Mouse (Mus musculus) B cell, adult 2 months (primary cell): ENCODE measurements around the gene Gtf2i.

Source experiments
- DNase-seq, 2 experiments: peaks; one replicate each; pipeline ENCODE4 v3.0.0; 2022

Gtf2i gene

DNA sequence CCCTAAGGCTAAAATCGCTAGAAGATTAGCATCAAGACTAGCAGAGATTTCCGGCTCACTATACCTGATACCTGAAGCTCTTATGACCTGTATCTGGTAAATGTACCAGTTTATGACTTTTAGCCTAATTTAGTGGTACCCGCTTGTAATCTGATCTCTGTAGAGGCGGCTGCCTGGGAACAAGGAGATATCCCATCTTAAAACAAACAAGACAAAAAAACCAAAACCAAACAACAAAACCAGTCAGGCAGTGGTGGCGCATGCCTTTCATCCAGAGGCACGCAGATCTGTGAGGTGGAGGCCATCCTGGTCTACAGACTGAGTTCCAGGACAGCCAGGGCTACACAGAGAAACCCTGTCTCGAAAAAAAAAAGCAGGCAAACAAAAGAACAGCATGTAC is 7.1 kb upstream of the Gtf2i start:
- no peak for DNase-seq

DNA sequence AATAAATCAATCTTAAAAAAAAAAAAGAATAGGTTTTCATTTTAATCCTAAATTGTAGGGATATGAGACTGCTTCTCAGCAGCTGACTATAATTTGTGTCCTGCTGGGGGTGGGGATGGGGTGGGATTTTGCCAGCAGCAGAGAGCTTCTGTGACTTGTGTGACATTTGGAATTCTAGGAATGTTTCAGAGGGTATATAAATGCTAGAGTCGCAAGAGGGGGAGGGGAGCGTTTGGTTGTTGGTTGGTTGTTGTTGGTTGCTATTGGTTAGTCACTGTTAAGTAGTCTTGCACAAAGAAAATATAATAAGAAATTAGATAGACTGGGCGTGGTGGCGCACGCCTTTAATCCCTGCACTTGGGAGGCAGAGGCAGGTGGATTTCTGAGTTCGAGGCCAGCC is 4.3 kb upstream of the Gtf2i start:
- no peak for DNase-seq

DNA sequence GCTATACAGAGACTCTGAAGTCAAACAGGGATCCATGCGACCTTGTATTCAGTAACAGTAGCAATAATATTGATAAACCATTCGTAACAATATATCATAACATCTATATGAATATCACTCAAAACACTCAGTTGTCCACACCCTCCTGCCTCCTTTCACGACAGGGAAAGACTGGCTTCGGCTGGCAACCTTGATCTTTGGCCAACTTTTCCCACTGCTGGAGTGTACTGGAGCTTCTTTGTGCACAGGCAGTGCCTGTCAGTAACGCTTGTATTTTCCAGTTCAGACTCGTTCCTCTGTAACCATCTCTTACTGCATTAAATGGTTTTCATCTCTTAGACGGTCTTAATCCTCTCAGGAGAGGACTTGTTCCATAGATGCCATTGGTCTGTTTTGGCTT is 2.2 kb upstream of the Gtf2i start:
- DNase-seq, result no peak

DNA sequence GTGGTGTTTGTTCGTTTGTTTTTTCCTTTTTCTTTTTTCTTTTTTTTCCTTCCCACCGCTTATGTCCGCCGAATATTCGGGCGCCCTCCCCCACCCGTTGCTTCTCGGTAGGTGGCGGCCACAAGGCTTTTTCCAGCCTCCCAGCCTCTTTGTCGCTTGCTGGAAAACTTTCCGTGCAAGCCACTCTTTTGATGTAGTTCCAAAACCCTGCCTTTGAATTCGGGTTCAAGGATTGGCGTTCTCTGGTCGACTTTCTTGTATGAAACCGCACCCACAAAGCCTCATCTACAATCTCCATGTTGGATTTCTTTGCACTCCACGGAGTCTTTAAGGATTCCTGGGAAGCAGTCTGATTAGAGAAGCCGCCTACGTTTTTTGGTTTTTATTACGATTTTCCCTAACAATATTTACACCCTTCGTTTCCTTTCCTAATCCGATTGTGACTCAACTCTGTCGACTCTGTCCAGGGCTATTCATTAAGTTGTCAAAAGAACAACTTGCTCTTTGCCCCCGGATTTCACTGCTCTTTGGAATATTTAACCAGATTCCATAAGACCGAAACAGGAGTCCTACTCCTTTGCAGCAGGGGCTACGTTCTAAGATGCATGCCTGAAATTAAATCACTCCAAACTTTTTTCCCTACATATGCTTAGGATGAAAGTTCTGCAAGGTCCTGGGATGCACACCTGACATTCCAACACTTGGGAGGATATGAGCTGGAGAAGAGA is 1.2 kb upstream of the Gtf2i start:
- no peak for DNase-seq

DNA sequence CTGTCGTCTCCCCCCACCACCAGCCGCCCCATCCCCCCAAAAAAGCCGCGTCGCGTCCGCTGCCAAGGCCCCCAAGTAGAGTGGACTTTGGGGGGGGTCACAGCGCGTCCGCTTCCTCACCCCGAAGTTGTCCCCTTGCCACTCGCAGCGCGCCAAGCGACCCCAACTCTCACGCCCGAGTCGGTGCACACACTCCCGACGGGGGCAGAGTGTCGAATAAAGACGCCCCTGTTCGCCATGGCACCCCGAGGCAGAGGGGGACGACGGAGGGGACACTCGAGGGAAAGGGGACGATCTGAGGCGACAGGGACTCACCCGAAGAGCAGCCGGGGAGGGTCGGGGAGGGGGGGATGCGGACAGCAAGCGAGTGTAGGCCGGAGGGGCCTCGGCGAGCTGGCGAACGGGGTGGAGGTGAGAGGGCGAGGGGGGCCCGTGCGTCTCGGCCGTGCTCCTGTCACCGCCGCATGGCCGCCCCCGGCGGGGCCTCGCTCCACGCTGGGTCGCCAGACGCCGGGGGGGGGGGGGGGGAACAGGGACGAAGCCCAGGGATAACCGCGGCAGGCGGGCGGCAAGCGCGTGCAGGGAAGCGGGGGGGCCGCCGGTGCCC is 389 bp downstream of the Gtf2i start:
- no peak for DNase-seq

DNA sequence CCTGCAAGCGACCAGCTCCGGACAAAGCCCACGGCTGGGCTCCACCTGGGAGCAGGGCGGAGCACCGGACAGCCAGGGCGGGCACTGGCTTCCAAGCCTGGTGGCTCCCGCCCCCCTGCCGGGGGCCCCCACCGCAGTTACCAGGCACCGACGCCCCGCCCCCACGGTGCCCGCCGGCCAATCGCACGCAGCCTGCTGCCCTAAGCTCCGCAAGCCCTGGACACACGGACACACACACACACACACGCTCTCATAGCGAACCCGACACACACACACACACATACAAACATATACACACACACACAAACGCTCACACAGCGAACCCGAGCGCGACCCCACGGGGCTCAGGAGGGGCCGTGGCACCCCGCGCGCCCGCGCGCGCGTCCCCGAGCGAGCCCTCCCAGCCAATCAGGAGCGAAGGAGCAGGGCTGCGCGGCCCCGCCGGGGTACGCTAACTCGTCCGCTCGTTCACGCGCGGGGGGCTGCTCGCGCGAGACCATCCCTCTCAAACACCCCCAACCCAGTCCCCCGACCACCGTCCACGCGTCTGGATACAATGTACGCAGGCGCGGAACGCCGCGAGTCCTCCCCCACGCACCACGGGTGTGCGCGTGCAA is 1.0 kb downstream of the Gtf2i start:
- DNase-seq, result peak; percentile 81 to 86

DNA sequence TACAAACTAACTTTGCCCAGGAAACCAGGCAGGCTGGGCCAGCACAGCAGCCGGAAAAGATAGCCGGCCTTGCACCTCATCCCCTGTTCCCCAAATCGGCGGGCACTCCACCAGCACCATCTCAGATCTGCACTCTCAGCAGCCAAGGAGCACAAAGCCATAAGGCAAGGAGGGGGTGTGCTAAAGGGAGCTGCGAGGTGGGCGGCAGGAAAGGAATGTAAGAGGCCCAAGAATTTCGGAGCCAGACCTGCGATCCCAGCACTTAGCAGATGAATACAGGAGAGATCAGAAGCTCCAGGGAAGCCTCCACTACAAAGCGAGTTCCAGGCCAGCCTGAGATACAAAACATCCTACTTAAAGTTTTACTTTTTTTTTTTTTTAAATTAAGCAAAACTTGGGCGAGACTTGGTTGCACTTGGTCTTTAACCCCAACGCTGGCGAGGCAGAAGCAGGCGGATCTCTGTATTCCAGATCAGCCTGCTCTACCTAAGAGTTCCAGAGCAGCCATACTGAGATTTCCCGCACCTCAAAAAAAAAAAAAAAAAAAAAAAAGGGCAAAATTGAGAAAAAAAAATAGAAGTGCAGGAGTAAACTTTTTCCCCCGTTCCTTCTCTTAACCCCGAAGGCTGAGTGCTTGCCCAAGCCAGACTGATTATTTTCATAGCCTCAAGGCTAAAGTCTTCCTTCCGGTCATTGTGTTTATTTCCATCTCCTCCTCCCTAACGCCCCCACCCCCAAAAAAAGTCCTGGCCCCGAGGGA is 1.7 kb downstream of the Gtf2i start:
- DNase-seq, result peak; percentile 7 to 9

DNA sequence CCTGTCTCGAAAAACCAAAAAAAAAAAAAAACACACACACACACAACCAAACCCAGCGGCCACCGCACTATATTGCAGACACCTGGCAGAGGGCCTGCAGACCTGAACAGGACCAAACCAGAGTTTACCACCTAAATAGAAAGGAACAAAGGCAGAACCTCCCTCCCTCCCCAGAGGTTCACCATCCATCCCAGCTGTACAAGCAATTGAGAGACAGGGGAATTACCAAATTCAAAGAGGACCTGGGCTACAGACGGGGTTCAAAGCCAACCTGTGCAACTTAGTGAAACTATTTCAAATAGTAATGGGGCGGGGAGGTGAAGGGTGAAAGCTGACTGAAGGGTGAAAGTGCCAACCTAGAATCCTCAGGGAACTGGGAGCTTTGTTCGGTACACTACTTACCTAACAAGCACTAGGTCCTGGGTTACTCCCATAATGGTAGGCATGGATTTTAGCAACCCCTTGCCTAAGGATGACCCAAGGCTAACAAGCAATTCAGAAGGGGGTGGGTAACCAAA is 2.6 kb downstream of the Gtf2i start:
- no peak for DNase-seq

DNA sequence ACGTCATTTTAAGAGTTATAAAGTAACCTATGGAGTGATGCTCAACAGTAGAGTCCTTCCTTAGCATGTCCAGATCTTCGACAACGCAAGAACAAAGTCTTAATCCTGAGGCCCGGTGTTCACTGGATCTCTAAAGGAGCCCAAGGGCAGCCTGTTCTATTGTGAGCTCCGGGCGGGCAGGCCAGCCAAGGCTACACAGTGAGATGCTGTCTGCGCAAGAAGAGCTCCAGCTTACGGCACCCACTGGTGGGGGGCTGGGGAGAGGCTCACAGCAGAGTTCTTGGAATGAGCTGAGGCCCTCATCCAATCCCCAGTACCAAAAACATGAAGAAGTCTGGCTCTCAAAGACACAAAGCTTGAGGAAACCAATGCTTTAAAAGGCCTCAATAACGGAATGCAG is 4.4 kb downstream of the Gtf2i start:
- DNase-seq, result no peak

DNA sequence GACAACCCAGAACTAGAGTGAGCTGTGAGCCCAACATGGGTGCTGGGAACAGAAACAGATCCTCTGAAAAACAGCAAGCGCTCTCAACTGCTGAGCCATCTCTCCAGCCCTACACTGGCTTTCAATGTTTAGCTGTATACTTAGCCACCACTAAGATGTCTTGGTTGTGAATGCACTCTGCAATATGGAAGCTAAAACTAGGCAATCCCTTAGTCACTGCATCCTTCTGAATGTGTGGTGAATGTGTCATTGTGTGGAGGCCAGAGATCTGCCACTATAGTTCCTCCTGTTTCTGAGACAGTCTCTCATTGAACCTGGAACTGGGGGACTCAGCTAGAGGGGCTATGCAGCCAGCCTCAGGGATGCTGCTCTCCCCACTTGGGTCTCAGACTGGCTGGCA is 5.2 kb downstream of the Gtf2i start:
- no peak for DNase-seq

DNA sequence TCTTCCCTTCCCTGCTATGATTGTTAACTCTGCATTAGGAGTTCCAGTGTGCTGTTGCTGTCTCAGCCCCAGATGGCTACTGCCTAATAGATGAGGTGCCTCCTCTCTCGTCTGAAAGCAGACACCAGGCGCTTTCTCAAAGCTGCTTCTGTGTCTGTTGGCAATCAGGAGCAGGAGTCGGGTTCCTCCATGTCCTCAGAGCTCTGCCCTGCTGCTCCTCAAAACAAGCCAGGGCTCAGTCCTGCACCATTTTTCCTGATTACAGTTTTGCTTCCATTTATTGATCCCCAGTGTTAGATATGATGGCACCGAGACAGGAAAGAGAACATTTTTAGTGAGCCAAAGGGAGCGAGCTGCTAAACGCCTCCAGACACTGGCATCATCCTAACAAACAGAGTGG is 9.9 kb downstream of the Gtf2i start:
- no peak for DNase-seq

DNA sequence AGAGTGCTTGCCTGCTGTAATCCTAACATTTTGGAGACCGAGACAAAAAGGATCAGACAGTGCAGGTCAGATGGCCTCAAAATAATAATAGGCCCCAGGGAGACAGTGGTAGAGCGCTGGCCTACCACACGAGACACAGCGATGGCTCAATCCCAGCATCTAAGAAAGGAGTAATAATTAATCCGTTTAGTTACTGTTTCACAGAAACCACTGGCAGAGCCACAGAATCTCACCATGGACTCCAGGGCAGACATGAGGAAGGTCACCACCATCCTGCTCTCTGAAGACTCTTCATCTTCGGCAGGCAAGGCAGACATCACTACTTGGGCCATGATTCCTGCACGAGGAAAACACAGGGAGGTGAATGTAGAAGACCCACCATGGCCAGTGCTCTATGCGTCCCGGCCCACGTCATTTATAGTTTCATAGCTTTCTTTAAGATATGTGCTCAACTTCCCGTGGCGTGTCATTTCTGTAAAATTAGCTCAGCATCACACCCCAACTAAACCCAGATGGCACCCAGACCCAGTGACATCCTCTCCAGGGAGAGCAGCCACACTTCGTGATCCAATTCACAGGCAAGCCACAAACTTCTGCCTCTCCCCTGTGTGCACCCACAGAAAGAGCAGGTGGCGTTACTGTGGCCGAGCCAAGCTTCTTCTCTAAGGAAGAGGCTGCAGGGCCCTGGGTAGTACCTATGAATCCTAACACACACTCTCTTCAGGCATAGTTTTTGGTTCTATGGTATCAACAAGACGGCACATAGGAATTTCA is 19.1 kb downstream of the Gtf2i start:
- no peak for DNase-seq

DNA sequence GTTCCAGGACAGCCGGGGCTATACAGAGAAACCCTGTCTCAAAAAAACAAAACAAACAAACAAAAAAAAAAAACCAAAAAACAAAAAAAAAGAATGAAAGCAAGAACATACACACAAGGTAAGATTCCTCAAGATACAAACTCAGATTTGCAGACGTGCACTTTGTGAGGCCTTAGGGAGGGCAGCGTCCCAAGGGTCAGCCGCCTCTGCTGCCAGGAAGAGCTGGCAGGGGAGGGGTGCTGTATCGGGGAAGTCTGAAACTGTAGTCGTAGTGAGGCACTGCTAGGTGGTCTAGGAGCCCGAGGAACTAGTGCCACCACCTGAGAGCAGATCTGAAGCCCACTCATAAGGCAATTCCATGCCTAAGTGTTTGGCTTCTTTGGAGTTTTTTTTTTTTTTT is 20.0 kb downstream of the Gtf2i start:
- DNase-seq, result no peak

DNA sequence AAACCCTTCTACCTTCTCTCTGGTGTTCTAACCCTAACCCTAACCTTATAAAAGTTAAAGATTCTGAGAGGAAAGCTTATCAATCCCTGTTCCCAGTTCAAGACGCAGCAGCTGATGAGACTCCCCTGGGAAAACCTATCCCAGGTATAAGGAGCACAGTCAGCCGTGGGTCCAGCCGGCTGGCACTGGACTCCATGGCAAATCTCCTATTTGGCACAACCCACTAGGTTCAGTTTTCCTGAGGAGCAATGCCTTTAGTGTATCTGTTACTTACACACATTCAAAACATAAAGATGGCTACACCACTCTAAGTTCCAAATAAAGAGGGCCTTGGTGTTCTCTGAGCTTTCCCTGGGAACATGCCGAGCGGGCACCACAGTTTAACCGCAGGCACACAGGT is 23.5 kb downstream of the Gtf2i start:
- no peak for DNase-seq

DNA sequence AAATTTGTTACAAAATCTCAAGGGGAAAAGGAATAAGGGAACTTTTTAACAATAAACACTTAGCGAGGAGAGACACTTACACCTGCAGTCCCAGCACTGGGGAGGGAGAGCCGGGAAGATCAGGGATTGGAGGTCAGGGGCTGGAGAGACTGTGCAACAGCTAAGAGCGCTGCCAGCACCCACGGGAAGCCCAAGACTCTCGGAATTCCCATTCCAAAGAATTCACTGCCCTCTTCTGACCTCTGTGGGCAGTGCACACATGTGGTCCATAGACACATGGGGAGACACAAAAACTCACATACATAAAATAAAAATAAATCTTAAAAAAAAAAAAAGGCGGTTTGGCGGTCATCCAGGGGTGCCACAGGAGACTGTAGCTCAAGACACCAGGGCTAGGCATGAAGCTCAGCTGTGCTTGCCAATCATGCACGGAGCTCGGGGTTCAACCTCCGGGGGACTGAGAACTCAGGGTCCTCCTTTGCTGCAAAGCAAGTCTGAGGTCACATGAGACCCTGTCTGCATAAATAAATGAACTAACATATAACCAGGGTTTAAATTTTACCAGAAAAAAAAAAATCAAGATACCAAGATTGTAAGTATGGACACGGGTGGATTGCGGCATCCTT is 24.5 kb downstream of the Gtf2i start:
- DNase-seq, result no peak

DNA sequence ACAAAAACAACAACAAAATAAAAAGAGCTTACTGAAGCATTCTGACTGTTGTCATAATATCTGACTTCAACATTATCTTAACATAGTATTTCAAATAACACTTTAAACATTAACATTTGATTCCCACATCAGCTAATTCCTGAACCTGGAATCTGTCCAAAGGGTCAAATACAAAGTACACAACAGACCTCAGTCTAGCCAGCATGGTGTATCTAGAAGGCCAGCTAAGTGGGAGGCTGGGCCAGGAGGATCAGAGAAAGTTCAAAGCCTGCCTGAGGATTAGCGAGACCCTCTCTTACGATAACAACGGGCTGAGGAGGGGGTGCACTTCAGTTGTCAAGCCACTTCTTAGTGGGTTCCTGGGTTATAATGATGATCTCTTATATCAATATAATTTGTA is 26.5 kb downstream of the Gtf2i start:
- no peak for DNase-seq

DNA sequence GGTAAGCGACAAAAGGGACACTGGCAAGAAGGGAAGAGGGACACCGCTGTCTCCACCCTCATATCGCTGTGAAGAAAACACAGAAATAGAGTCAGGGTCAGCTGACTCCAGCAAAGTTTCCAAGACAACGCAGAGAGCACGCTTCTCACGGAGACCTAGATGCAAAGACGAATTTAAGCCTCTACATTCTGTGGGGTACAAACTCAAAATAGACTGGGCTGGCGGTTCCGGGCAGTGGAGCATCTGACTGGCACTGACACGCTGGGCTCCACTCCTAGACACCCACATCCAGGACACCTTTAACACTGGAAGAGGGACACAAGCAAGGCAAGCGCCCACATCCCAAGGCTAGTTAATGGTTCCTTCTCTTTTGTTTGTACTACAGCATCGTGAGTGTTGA is 29.6 kb downstream of the Gtf2i start:
- no peak for DNase-seq

DNA sequence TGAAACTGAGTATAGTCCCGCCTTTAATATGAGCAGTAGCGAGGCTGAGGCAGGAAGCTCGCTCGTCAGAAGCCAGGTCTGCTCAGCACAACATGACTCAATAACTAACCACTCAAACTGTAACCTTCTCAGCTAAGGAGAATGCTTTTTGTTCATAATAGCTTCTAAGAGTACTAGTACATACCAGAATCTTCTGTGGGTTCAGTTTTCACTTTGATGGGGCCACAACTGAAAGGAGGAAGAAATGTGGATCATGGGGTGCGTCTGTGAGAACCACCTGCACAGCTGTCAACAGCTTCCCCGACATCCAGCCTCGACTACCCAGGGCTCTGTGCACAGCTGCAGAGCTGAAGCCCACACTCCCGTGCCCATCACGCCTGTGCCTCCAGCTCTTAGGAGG is 32.0 kb downstream of the Gtf2i start:
- no peak for DNase-seq

DNA sequence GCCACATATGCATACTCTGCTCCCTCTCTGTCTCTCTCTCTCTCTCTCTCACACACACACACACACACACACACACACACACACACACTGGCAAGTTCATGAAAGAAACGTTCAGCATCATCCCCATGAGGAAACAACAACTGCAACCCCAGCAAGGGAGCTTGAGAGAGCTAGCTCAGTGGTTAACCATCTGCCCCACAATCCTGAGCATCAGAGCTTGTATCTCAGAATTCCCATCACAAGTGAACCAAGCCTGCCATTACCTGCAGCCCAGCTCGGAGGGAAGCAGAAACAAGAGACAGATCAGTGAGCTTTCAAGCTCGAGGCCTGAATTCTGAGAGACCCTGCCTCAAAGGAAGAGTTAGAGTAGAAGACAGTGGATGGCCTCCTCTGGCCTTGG is 32.5 kb downstream of the Gtf2i start:
- no peak for DNase-seq

DNA sequence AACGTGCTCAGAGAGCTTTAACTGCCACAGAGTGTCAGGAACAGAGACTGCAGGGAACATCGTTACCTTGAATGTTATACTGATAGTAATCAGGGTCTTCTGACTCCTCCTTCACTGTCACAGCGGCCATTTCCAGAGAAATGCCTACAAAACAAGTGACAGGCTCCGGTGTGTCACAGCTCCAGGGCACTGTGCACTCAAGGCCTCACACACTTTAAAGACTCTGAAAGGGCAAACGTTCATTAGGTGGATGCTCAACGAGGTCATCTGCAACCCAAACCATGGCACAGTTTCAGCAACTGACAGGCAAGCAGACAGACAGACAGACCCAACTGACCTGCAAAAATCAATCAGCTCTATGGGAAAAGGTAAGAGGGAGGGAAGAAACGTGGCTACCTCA is 35.2 kb downstream of the Gtf2i start:
- no peak for DNase-seq

DNA sequence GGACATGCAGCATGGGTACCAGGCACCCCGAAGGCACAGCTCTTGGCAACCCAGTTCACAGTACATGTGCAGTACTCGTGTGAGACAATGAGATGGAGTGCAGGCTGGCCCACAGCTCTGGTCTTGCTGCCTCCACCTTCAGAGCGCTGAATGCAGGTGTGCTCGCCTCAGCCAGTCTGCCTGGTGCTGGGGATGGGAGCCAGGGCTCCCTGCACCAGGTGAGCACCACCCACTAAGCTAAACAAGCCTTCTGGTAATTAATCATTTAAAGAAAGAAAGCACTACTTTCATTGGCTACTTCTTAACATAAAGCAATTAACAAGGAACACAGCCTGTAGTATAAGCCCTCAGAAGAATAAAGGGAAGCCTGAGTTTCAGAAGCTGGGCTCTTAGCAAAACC is 37.5 kb downstream of the Gtf2i start:
- DNase-seq, result no peak

DNA sequence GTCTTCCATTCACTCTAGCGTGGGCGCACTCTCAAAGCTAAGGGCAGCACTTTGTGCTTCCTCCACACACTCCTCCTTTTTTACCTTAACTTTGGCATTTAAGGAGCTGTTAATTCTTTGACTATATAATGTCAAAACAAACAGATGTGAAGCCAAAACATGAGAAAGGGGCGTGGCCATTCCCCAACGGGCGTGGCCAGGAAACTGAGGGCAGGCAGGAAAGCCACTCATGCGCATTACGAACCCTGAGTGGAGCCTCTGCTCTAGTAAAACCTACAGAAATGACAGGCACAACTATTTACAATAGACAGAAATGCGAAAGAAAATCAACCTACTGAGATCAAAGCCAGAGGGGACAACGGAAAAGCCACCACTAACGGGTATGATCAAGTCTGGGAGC is 39.0 kb downstream of the Gtf2i start:
- no peak for DNase-seq
